In the genomic region with DNA sequence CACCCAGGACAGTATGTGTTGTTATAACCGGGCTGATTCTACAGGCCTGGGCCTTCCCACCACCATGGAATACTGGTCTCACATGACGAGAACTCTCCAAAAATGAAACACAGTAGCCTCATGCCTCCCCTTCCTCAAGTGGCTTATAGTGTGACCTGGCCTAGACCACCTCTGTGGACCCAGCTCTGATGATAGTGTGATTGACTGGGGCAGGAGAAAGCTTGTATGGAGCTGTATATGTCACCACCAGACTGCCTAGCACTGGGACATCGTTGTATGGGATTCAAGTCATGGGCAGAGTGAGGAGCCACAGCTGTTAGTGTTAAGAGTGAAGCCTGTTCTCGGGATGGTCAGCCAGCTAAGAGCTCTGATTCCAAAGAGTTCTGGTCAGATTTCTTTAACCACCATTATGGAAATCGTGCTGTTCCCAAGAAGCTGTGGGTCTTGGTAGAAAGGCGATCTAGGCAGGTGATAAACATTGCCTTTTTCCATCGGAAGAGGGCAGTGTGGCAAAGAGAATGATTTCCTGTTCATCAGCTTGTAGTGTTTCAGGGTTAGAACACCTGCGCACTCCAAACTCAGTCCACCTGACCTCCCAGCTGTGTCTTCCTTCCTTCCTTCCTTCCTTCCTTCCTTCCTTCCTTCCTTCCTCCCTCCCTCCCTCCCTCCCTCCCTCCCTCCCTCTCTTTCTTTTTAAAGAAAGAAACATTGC, we compare ENCODE assay signal across 9 mouse cellular contexts. TPM values are rescaled to one million over a fixed set of nuclear protein-coding genes. Genes with fewer than 3 reads are reported as not detected.
A peak's percentile ranks its signal among the peaks of the same experiment; 100 is the strongest.
DNase-seq lines count a peak whose midpoint lies in the region; ATAC-seq lines count a peak whose summit lies in the region.
"Had no signal": no experiment of that assay in that cellular context is flagged by ENCODE, and none has a peak within 500 bp of the region (broad histone marks: within the 10 kb centered on the region; RNA-seq: fewer than 3 reads in every experiment).

No protein-coding gene starts in this region.

- H3K4me3 ChIP-seq in hindbrain, embryonic 11.5 days (ENCODE audit: low read depth, low read length), result no peak overlapping the region
- no peak overlapping the region for H3K4me3 ChIP-seq in hindbrain, embryonic 12.5 days
- H3K4me3 ChIP-seq: embryonic facial prominence, embryonic 12.5 days had no signal

- no peak overlapping the region for H3K27ac ChIP-seq in hindbrain, embryonic 11.5 days (ENCODE audit: low read depth, low read length)
- no peak overlapping the region for H3K27ac ChIP-seq in hindbrain, embryonic 12.5 days
- H3K27ac ChIP-seq: embryonic facial prominence, embryonic 12.5 days had no signal

- H3K36me3 ChIP-seq in hindbrain, embryonic 11.5 days (ENCODE audit: control insufficient read depth, insufficient read depth, low read length), result no peaks in the 10 kb centered on the region
- no peaks in the 10 kb centered on the region for H3K36me3 ChIP-seq in hindbrain, embryonic 12.5 days
- H3K36me3 ChIP-seq: embryonic facial prominence, embryonic 12.5 days had no signal

- H3K27me3 ChIP-seq in hindbrain, embryonic 11.5 days (ENCODE audit: control insufficient read depth, insufficient read depth, low read length), result no peaks in the 10 kb centered on the region
- H3K27me3 ChIP-seq in hindbrain, embryonic 12.5 days, result no peaks in the 10 kb centered on the region

- WGBS in hindbrain, embryonic 11.5 days, result 61% methylated on average over 8 of the region's 8 CpGs
- 63% methylated on average over 8 of the region's 8 CpGs for WGBS in hindbrain, embryonic 12.5 days

- no peak overlapping the region for H3K4me2 ChIP-seq in hindbrain, embryonic 11.5 days (replicated peaks; ENCODE audit: low read depth, low read length)
- H3K4me2 ChIP-seq in hindbrain, embryonic 12.5 days (replicated peaks), result no peak overlapping the region
- H3K4me2 ChIP-seq: embryonic facial prominence, embryonic 12.5 days had no signal

- H3K9me3 ChIP-seq in hindbrain, embryonic 11.5 days (ENCODE audit: control insufficient read depth, low read length), result no peaks in the 10 kb centered on the region
- no peaks in the 10 kb centered on the region for H3K9me3 ChIP-seq in hindbrain, embryonic 12.5 days (replicated peaks)
- H3K9me3 ChIP-seq: embryonic facial prominence, embryonic 12.5 days had no signal

- H3K4me1 ChIP-seq in hindbrain, embryonic 11.5 days (replicated peaks; ENCODE audit: control insufficient read depth, insufficient read depth, low read length), result no peaks in the 10 kb centered on the region
- 0 out of 2 replicates have a peak, but pooled peaks cover 2% of the 10 kb centered on the region for H3K4me1 ChIP-seq in hindbrain, embryonic 12.5 days

- no peak for ATAC-seq in hindbrain, embryonic 11.5 days (ENCODE audit: low FRiP score)
- no peak for ATAC-seq in hindbrain, embryonic 12.5 days (ENCODE audit: low FRiP score)

- no peak overlapping the region for H3K9ac ChIP-seq in hindbrain, embryonic 11.5 days (ENCODE audit: low read depth, low read length)
- no peak overlapping the region for H3K9ac ChIP-seq in hindbrain, embryonic 12.5 days
- H3K9ac ChIP-seq: embryonic facial prominence, embryonic 12.5 days had no signal

- peak; percentile 46 for DNase-seq in hindbrain, embryonic 11.5 days (ENCODE audit: low spot score)
- DNase-seq in 416B (ENCODE audit: low read depth), result peak; percentile 66
- DNase-seq in MN1 (ENCODE audit: low spot score), result peak; percentile 59
- DNase-seq in embryo, embryonic 9.5 days (ENCODE audit: extremely low spot score), result peak; percentile 28
- peak; percentile 48 for DNase-seq in lung, postnatal 14 days
- DNase-seq in gastrocnemius, postnatal 25 days, result no peak
- DNase-seq in spleen, adult 18-20 months, result no peak

RNA-seq across cellular contexts. Expression of a gene that starts 7.5 kb away (rescaled TPM):
- not detected in 2 replicates for polyA plus RNA-seq in hindbrain, embryonic 11.5 days (2014; fragmentation: Nextera tagmentation; extraction: Ambion mirVana)
- polyA plus RNA-seq in hindbrain, embryonic 12.5 days (2016; fragmentation: Nextera tagmentation; extraction: Ambion mirVana), result 0.22 TPM in 1 of 2 replicates, not detected in the other
- 10 to 100 TPM; 44.1 to 65.2 TPM for total RNA-seq in gastrocnemius, postnatal 25 days (2021)

RNA-seq across cellular contexts. Expression of a gene that starts 45.3 kb away (rescaled TPM):
- polyA plus RNA-seq in hindbrain, embryonic 11.5 days (2014; fragmentation: Nextera tagmentation; extraction: Ambion mirVana), result 104 and 106 TPM in 2 replicates
- polyA plus RNA-seq in hindbrain, embryonic 12.5 days (2016; fragmentation: Nextera tagmentation; extraction: Ambion mirVana), result 80.1 and 84.2 TPM in 2 replicates
- total RNA-seq in gastrocnemius, postnatal 25 days (2021), result 10 to 100 TPM; 17.3 to 19.6 TPM

RNA-seq across cellular contexts. Expression of a gene that starts 45.3 kb away (rescaled TPM):
- 55.8 and 62.5 TPM in 2 replicates for polyA plus RNA-seq in hindbrain, embryonic 11.5 days (2014; fragmentation: Nextera tagmentation; extraction: Ambion mirVana)
- polyA plus RNA-seq in hindbrain, embryonic 12.5 days (2016; fragmentation: Nextera tagmentation; extraction: Ambion mirVana), result 81.0 and 82.8 TPM in 2 replicates
- total RNA-seq in gastrocnemius, postnatal 25 days (2021), result 10 to 100 TPM; 48.5 to 49.5 TPM

RNA-seq across cellular contexts. Expression of a gene that starts 57.6 kb away (rescaled TPM):
- 0.66 and 1.2 TPM in 2 replicates for polyA plus RNA-seq in hindbrain, embryonic 11.5 days (2014; fragmentation: Nextera tagmentation; extraction: Ambion mirVana)
- 1.2 and 1.4 TPM in 2 replicates for polyA plus RNA-seq in hindbrain, embryonic 12.5 days (2016; fragmentation: Nextera tagmentation; extraction: Ambion mirVana)
- total RNA-seq in gastrocnemius, postnatal 25 days (2021), result not detected

Comparison
In these comparisons a context has a peak if more than half of its experiments do, and no peak if none do; other contexts are left out.
1. DNase-seq: peak in hindbrain, embryonic 11.5 days (single experiment), 416B (single experiment), MN1 (single experiment), embryo, embryonic 9.5 days (single experiment) and lung, postnatal 14 days (single experiment); none in gastrocnemius, postnatal 25 days (single experiment) and spleen, adult 18-20 months (0 of 2).